Mouse (Mus musculus) MEL (cell line): ENCODE results near the gene Ccr6.

Experiments used
- CHD2 ChIP-seq: IDR thresholded peaks from 2 replicates; pipeline ENCODE4 v1.6.1; 2011; ENCODE audit warnings: low read length, improper control_type of control experiment
- CTCF ChIP-seq, 3 experiments: IDR thresholded peaks in 2 of 3; conservative IDR thresholded peaks in 1 of 3; 2 replicates each; pipeline ENCODE4 v1.5.1; 2011 to 2012; ENCODE audit warnings: low read length in 3 of 3, low read depth in 2 of 3, mild to moderate bottlenecking in 2 of 3, improper control_type of control experiment in 1 of 3, inconsistent platforms in 1 of 3, mixed read lengths in 1 of 3, moderate library complexity in 1 of 3; ENCODE audit not compliant: control insufficient read depth in 1 of 3, insufficient read depth in 1 of 3, poor library complexity in 1 of 3, severe bottlenecking in 1 of 3
- EP300 ChIP-seq, 2 experiments: IDR thresholded peaks; 2 replicates each; pipeline ENCODE4 v1.6.1; 2011; ENCODE audit warnings: improper control_type of control experiment in 2 of 2, low read length in 2 of 2, low read depth in 1 of 2, mild to moderate bottlenecking in 1 of 2
- GATA1 ChIP-seq: IDR thresholded peaks from 2 replicates; pipeline ENCODE4 v1.6.1; 2011; ENCODE audit warnings: low read depth, low read length, improper control_type of control experiment
- JUND ChIP-seq: IDR thresholded peaks from 2 replicates; pipeline ENCODE4 v1.6.1; 2011; ENCODE audit warnings: low read depth, mild to moderate bottlenecking, improper control_type of control experiment, low read length
- MEF2A ChIP-seq: IDR thresholded peaks from 2 replicates; pipeline ENCODE4 v1.6.1; 2014; ENCODE audit warnings: low read depth, mild to moderate bottlenecking, inconsistent platforms, low read length, improper control_type of control experiment; ENCODE audit not compliant: poor library complexity, insufficient replicate concordance, severe bottlenecking; ENCODE audit errors: extremely low read depth
- MXI1 ChIP-seq: IDR thresholded peaks from 2 replicates; pipeline ENCODE4 v1.6.1; 2011; ENCODE audit warnings: mild to moderate bottlenecking, low read depth, low read length, improper control_type of control experiment
- MYB ChIP-seq: IDR thresholded peaks from 2 replicates; pipeline ENCODE4 v1.6.1; 2011; ENCODE audit warnings: mild to moderate bottlenecking, low read depth, low read length, improper control_type of control experiment
- POLR2A ChIP-seq, 2 experiments: IDR thresholded peaks; 2 replicates each; pipeline ENCODE4 v1.6.1; 2011 to 2012; ENCODE audit warnings: low read length in 2 of 2, mild to moderate bottlenecking in 2 of 2, control low read depth in 1 of 2, improper control_type of control experiment in 1 of 2, low read depth in 1 of 2, moderate library complexity in 1 of 2; ENCODE audit not compliant: control insufficient read depth in 1 of 2, insufficient read depth in 1 of 2, poor library complexity in 1 of 2
- TBP ChIP-seq: IDR thresholded peaks from 2 replicates; pipeline ENCODE4 v1.8.0; 2011; ENCODE audit warnings: low read depth, low read length, improper control_type of control experiment
- TCF12 ChIP-seq: IDR thresholded peaks from 2 replicates; pipeline ENCODE4 v1.6.1; 2014; ENCODE audit warnings: low read depth, mild to moderate bottlenecking, inconsistent platforms, low read length, improper control_type of control experiment, moderate library complexity
- ZC3H11A ChIP-seq: IDR thresholded peaks from 2 replicates; pipeline ENCODE4 v1.6.1; 2012; ENCODE audit warnings: low read depth, mild to moderate bottlenecking, inconsistent platforms, low read length, improper control_type of control experiment
- ZKSCAN1 ChIP-seq: IDR thresholded peaks from 2 replicates; pipeline ENCODE4 v1.6.1; 2012; ENCODE audit warnings: low read depth, mild to moderate bottlenecking, inconsistent platforms, low read length, improper control_type of control experiment, moderate library complexity

GRCm38 (mm10) chr17:8224072-8224471 lies 11.8 kb upstream of the Ccr6 start:
- TF ChIP-seq EP300 (IDR thresholded peaks at IDR 0.05; ENCODE audit: low read depth in 1 of 2, low read length in 2 of 2) (no peak), TCF12 (no peak), MYB (no peak), POLR2A (IDR thresholded peaks at IDR 0.05; ENCODE audit: control insufficient read depth in 1 of 2, insufficient read depth in 1 of 2, low read depth in 1 of 2, low read length in 2 of 2, poor library complexity in 1 of 2) (no peak), JUND (no peak), MEF2A (no peak), ZC3H11A (no peak), CTCF (IDR thresholded peaks at IDR 0.05 in 2 of 3, conservative IDR thresholded peaks at IDR 0.05 in 1 of 3; ENCODE audit: control insufficient read depth in 1 of 3, insufficient read depth in 1 of 3, low read depth in 2 of 3, low read length in 3 of 3, poor library complexity in 1 of 3, severe bottlenecking in 1 of 3) (no peak), CHD2 (no peak), TBP (no peak), GATA1 (no peak), ZKSCAN1 (no peak), MXI1 (no peak)
